ENCODE assay signal across 19 mouse cellular contexts in the genomic region with DNA sequence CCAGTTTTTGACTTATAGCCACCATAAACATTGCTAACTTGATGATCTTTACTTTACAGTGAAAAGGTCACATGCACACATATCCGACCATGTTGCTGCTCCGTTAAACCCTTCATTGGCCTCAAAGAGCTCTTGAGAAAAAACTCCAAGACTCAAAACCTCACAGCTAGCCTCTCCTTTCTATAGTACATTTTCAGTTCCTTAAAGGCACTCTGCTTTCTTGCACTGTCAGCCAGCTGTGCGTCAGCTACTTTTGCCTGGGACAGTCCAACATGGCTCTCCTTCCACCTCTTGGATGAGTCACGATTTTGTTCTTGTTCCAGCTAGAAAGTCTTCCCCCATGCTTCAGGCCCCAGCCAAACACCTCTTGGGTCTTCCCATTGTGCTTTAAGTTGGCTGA. TPM values are rescaled to one million over a fixed set of nuclear protein-coding genes. Genes with fewer than 3 reads are reported as not detected.
DNase-seq lines count a peak whose midpoint lies in the region; ATAC-seq and TF ChIP-seq lines count a peak whose summit lies in the region.
"Had no signal": no experiment of that assay in that cellular context is flagged by ENCODE, and none has a peak within 500 bp of the region (broad histone marks: within the 10 kb centered on the region; RNA-seq: fewer than 3 reads in every experiment).

No protein-coding gene starts in this region.

- no peak for TF ChIP-seq EP300 in lung, postnatal 0 days (IDR thresholded peaks at IDR 0.05)
- TF ChIP-seq EP300 in liver, postnatal 0 days (IDR thresholded peaks at IDR 0.05; ENCODE audit: low read depth), result no peak

- H3K27me3 ChIP-seq in lung, postnatal 0 days (replicated peaks; ENCODE audit: insufficient read depth, low read length), result no peaks in the 10 kb centered on the region
- no peaks in the 10 kb centered on the region for H3K27me3 ChIP-seq in liver, postnatal 0 days (ENCODE audit: insufficient read depth, low read length)
- H3K27me3 ChIP-seq: forebrain, embryonic 13.5 days; heart, embryonic 15.5 days; hindbrain, embryonic 15.5 days had no signal

- peak; percentile 24 for DNase-seq in gastrocnemius, postnatal 25 days
- DNase-seq in gastrocnemius, postnatal 4 days (ENCODE audit: low spot score in 2 of 2), result no peak
- peak; percentile 63 for DNase-seq in lung, postnatal 0 days (ENCODE audit: low spot score)
- no peak for DNase-seq in lung, adult 2 months
- DNase-seq in A20 (ENCODE audit: low read depth, low spot score), result peak; percentile 65
- no peak for DNase-seq in liver, postnatal 0 days
- no peak for DNase-seq in embryo, embryonic 10 days (ENCODE audit: low spot score)
- DNase-seq in left cerebral cortex, postnatal 10 days (ENCODE audit: extremely low spot score in 1 of 2, low spot score in 2 of 2), result no peak
- DNase-seq: adrenal gland, postnatal 36 days; cerebellum, adult 18-20 months; kidney, adult 2 months; right cerebral cortex, postnatal 25 days had no signal

- H3K4me2 ChIP-seq in lung, postnatal 0 days (replicated peaks; ENCODE audit: low read depth, low read length), result no peak overlapping the region
- no peak overlapping the region for H3K4me2 ChIP-seq in liver, postnatal 0 days (ENCODE audit: low read depth, low read length)
- H3K4me2 ChIP-seq: forebrain, embryonic 13.5 days; heart, embryonic 15.5 days; hindbrain, embryonic 15.5 days had no signal

- WGBS in lung, postnatal 0 days, result 81% methylated on average over 4 of the region's 4 CpGs
- 74% methylated on average over 4 of the region's 4 CpGs for WGBS in lung, adult 2 months
- WGBS in liver, postnatal 0 days (ENCODE audit: insufficient replicate concordance), result 59% methylated on average over 4 of the region's 4 CpGs

- H3K27ac ChIP-seq in lung, postnatal 0 days (ENCODE audit: low read length), result no peak overlapping the region
- H3K27ac ChIP-seq in liver, postnatal 0 days (ENCODE audit: low read depth), result 0 out of 2 replicates have a peak overlapping the region, but pooled peaks have one; percentile 29
- H3K27ac ChIP-seq: forebrain, embryonic 13.5 days; heart, embryonic 15.5 days; hindbrain, embryonic 15.5 days; midbrain, embryonic 10.5 days had no signal

- no peaks in the 10 kb centered on the region for H3K36me3 ChIP-seq in lung, postnatal 0 days (ENCODE audit: insufficient read depth, low read length)
- H3K36me3 ChIP-seq in liver, postnatal 0 days (replicated peaks; ENCODE audit: insufficient read depth, low read length), result no peaks in the 10 kb centered on the region
- H3K36me3 ChIP-seq: G1E; heart, embryonic 15.5 days; hindbrain, embryonic 15.5 days; midbrain, embryonic 10.5 days had no signal

- no peak for TF ChIP-seq POLR2A in lung, adult 2 months (IDR thresholded peaks at IDR 0.05; ENCODE audit: borderline replicate concordance, extremely low read depth, low read depth, low read length)

- no peak overlapping the region for H3K9ac ChIP-seq in lung, postnatal 0 days (replicated peaks; ENCODE audit: low read depth)
- H3K9ac ChIP-seq in liver, postnatal 0 days (replicated peaks), result no peak overlapping the region
- H3K9ac ChIP-seq: forebrain, embryonic 13.5 days; heart, embryonic 15.5 days; hindbrain, embryonic 15.5 days had no signal

- no peak for TF ChIP-seq CTCF in lung, postnatal 0 days (IDR thresholded peaks at IDR 0.05)
- TF ChIP-seq CTCF in lung, adult 2 months (IDR thresholded peaks at IDR 0.05; ENCODE audit: insufficient read depth, low read length), result no peak
- no peak for TF ChIP-seq CTCF in liver, postnatal 0 days (IDR thresholded peaks at IDR 0.05; ENCODE audit: low read depth)

- no peak for ATAC-seq in lung, postnatal 0 days
- ATAC-seq in liver, postnatal 0 days, result no peak
- ATAC-seq: forebrain, embryonic 13.5 days had no signal

- intact Hi-C loops in left cerebral cortex, postnatal 10 days (cut with DNase I), result no loop called here

- H3K4me1 ChIP-seq in lung, postnatal 0 days (ENCODE audit: insufficient read depth, low read depth, low read length), result no peaks in the 10 kb centered on the region
- peaks cover 3% of the 10 kb centered on the region; the same call in 1 of the 2 replicates for H3K4me1 ChIP-seq in lung, adult 2 months (ENCODE audit: control insufficient read depth, insufficient read depth, low read length)
- H3K4me1 ChIP-seq in liver, postnatal 0 days (ENCODE audit: insufficient read depth), result peaks cover 3% of the 10 kb centered on the region; the same call in 1 of the 2 replicates
- H3K4me1 ChIP-seq: forebrain, embryonic 13.5 days; hindbrain, embryonic 15.5 days; midbrain, embryonic 10.5 days had no signal

- no peaks in the 10 kb centered on the region for H3K9me3 ChIP-seq in lung, postnatal 0 days (ENCODE audit: low read length)
- no peaks in the 10 kb centered on the region for H3K9me3 ChIP-seq in liver, postnatal 0 days (ENCODE audit: low read length)
- H3K9me3 ChIP-seq: forebrain, embryonic 13.5 days; G1E; heart, embryonic 15.5 days; hindbrain, embryonic 15.5 days; midbrain, embryonic 10.5 days had no signal

- H3K4me3 ChIP-seq in lung, postnatal 0 days (ENCODE audit: low read depth, low read length), result no peak overlapping the region
- H3K4me3 ChIP-seq in lung, adult 2 months (replicated peaks; ENCODE audit: extremely low read depth, low read depth, low read length), result no peak overlapping the region
- H3K4me3 ChIP-seq in liver, postnatal 0 days (ENCODE audit: low read depth, low read length), result no peak overlapping the region
- H3K4me3 ChIP-seq: forebrain, embryonic 13.5 days; heart, embryonic 15.5 days; hindbrain, embryonic 15.5 days; midbrain, embryonic 10.5 days; myocyte had no signal

RNA-seq across cellular contexts. Expression of gene Dse, which starts 35.9 kb away (rescaled TPM):
- 1 to 10 TPM; 5.2 to 5.4 TPM for total RNA-seq in gastrocnemius, postnatal 25 days (2021)
- total RNA-seq in gastrocnemius, postnatal 4 days (2021), result 10 to 100 TPM; 25.0 to 27.0 TPM
- 15.4 and 17.0 TPM in 2 replicates for polyA plus RNA-seq in lung, postnatal 0 days (2015; fragmentation: Nextera tagmentation; extraction: Ambion mirVana)
- 12.4 and 16.2 TPM in 2 replicates for polyA plus RNA-seq in lung, adult 2 months (2012; rRNA removed)
- polyA plus RNA-seq in liver, postnatal 0 days (2015; fragmentation: Nextera tagmentation; extraction: Ambion mirVana), result 5.6 and 5.8 TPM in 2 replicates
- 10 to 100 TPM in 1 of 2 experiments, 1 to 10 TPM in 1; 6.0 to 10.5 TPM for total RNA-seq in left cerebral cortex, postnatal 10 days (2021)
- polyA plus RNA-seq: G1E had no signal

RNA-seq across cellular contexts. Expression of gene Calhm6, which starts 43.9 kb away (rescaled TPM):
- total RNA-seq in gastrocnemius, postnatal 25 days (2021), result under 1 TPM in 1 of 2 experiments, not detected in 1; 0.24 TPM
- under 1 TPM; 0.34 TPM for total RNA-seq in gastrocnemius, postnatal 4 days (2021)
- 1.1 TPM in 2 replicates for polyA plus RNA-seq in lung, postnatal 0 days (2015; fragmentation: Nextera tagmentation; extraction: Ambion mirVana)
- 2.3 and 2.4 TPM in 2 replicates for polyA plus RNA-seq in lung, adult 2 months (2012; rRNA removed)
- polyA plus RNA-seq in liver, postnatal 0 days (2015; fragmentation: Nextera tagmentation; extraction: Ambion mirVana), result 3.9 and 4.1 TPM in 2 replicates
- total RNA-seq in left cerebral cortex, postnatal 10 days (2021), result under 1 TPM; 0.32 to 0.77 TPM
- total RNA-seq: layer of hippocampus, adult 18-20 months had no signal
- polyA plus RNA-seq: G1E had no signal

Comparison
In these comparisons a context has a peak if more than half of its experiments do, and no peak if none do; other contexts are left out.
1. DNase-seq: peak in gastrocnemius, postnatal 25 days (single experiment), lung, postnatal 0 days (single experiment) and A20 (single experiment); none in gastrocnemius, postnatal 4 days (0 of 2), lung, adult 2 months (single experiment), liver, postnatal 0 days (single experiment), embryo, embryonic 10 days (single experiment) and left cerebral cortex, postnatal 10 days (0 of 2).